Mouse (Mus musculus): ENCODE results near the gene Prpf18. TPM values are rescaled to one million over a fixed set of nuclear protein-coding genes. Genes with fewer than 3 reads are reported as not detected.

Prpf18 gene
- polyA plus RNA-seq, 1 experiment, result 9.2 TPM

GRCm38 (mm10) chr2:4573386-4573785 is 78.5 kb downstream of the Prpf18 start:
- no peaks in the 10 kb centered on the region for H3K27me3 ChIP-seq (ENCODE audit: control insufficient read depth, insufficient read depth, insufficient read length)
- H3K79me2 ChIP-seq (ENCODE audit: control insufficient read depth, insufficient read depth), result peaks cover 82% of the 10 kb centered on the region
- no peak overlapping the region for H3K4me3 ChIP-seq (ENCODE audit: insufficient read depth, poor library complexity, severe bottlenecking)
- H3ac ChIP-seq (ENCODE audit: control insufficient read depth, insufficient read length, low read depth), result no peak overlapping the region
- H3K36me3 ChIP-seq (ENCODE audit: control insufficient read depth, insufficient read depth), result peaks cover 91% of the 10 kb centered on the region
- H3K79me3 ChIP-seq (ENCODE audit: low read depth), result peaks cover 11% of the 10 kb centered on the region
- no peak for TF ChIP-seq MYOG (IDR thresholded peaks at IDR 0.05; ENCODE audit: control insufficient read depth, extremely low read depth, insufficient read length)
- no peak for TF ChIP-seq CEBPB (IDR thresholded peaks at IDR 0.05; ENCODE audit: low read depth)
- TF ChIP-seq MYOD1 (IDR thresholded peaks at IDR 0.05; ENCODE audit: control insufficient read depth, insufficient read length, low read depth), result no peak
- no peak for TF ChIP-seq USF1 (IDR thresholded peaks at IDR 0.05; ENCODE audit: low read depth)
- TF ChIP-seq CTCF (IDR thresholded peaks at IDR 0.05; ENCODE audit: control insufficient read depth, insufficient read depth, insufficient read length), result no peak
- TF ChIP-seq MAX (IDR thresholded peaks at IDR 0.05), result no peak
- TF ChIP-seq FOSL1 (IDR thresholded peaks at IDR 0.05; ENCODE audit: insufficient read depth, low read length, poor library complexity, severe bottlenecking), result no peak

- peaks cover 84% of the 10 kb centered on the region for H3K79me2 ChIP-seq (ENCODE audit: control insufficient read depth, insufficient read depth)
- no peaks in the 10 kb centered on the region for H3K27me3 ChIP-seq (ENCODE audit: control insufficient read depth, insufficient read depth, insufficient read length)
- H3K79me3 ChIP-seq (ENCODE audit: low read depth), result peaks cover 10% of the 10 kb centered on the region
- H3ac ChIP-seq (ENCODE audit: control insufficient read depth, insufficient read length, low read depth), result no peak overlapping the region
- no peak overlapping the region for H3K4me3 ChIP-seq (ENCODE audit: insufficient read depth, poor library complexity, severe bottlenecking)
- TF ChIP-seq USF1 (IDR thresholded peaks at IDR 0.05; ENCODE audit: low read depth) (no peak), CEBPB (IDR thresholded peaks at IDR 0.05; ENCODE audit: low read depth) (no peak), MAX (IDR thresholded peaks at IDR 0.05) (no peak), FOSL1 (IDR thresholded peaks at IDR 0.05; ENCODE audit: insufficient read depth, low read length, poor library complexity, severe bottlenecking) (no peak)
- peaks cover 92% of the 10 kb centered on the region for H3K36me3 ChIP-seq (ENCODE audit: control insufficient read depth, insufficient read depth)
These were observed 79.2 kb downstream of the Prpf18 start for GRCm38 (mm10) chr2:4572498-4573263.

Other genes with a start within 250 kb of the Prpf18 start
- gene Bend7, start 65.7 kb upstream of the Prpf18 start, polyA plus RNA-seq (2012; fragmentation: generic; extraction: Trizol), result not detected
- 27.4 TPM for gene Sephs1, start 229.5 kb upstream of the Prpf18 start, polyA plus RNA-seq (2012; fragmentation: generic; extraction: Trizol)